Mouse (Mus musculus): ENCODE data around the gene Acsm4. TPM values are rescaled to one million over a fixed set of nuclear protein-coding genes. Genes with fewer than 3 reads are reported as not detected.

Acsm4 gene
- polyA plus RNA-seq, 1 experiment from 2014 or later: 9.6 TPM

GRCm38 (mm10) chr7:119744321-119744720 lies 54.5 kb downstream of the Acsm4 start:
- H3K4me1 ChIP-seq (ENCODE audit: control insufficient read depth, insufficient read depth, low read length): 0 out of 2 replicates have a peak, but pooled peaks cover 2% of the 10 kb centered on the region
- ATAC-seq (ENCODE audit: low read depth) (0 out of 2 replicates have a peak, but pooled peaks have one; percentile 26), DNase-seq (ENCODE audit: low spot score) (no peak)
- no peaks in the 10 kb centered on the region for H3K36me3 ChIP-seq (ENCODE audit: control insufficient read depth, insufficient read depth, low read length)
- no peaks in the 10 kb centered on the region for H3K9me3 ChIP-seq (ENCODE audit: control insufficient read depth, low read length)
- no peak overlapping the region for H3K27ac ChIP-seq (replicated peaks; ENCODE audit: low read depth, low read length)
- no peaks in the 10 kb centered on the region for H3K27me3 ChIP-seq (replicated peaks; ENCODE audit: control insufficient read depth, insufficient read depth, low read length)
- peak overlapping the region; percentile 17 for H3K4me3 ChIP-seq (ENCODE audit: low read depth, low read length)
- 11% methylated on average over 27 of the region's 34 CpGs for WGBS
- H3K9ac ChIP-seq (ENCODE audit: low read depth, low read length): no peak overlapping the region; the same call in 1 of the 2 replicates
- H3K4me2 ChIP-seq (ENCODE audit: low read depth, low read length): peak overlapping the region; percentile 40

GRCm38 (mm10) chr7:119745869-119746268 lies 56.0 kb downstream of the Acsm4 start:
- DNase-seq (ENCODE audit: low spot score) (no peak), ATAC-seq (ENCODE audit: low read depth) (no peak)
- 87% methylated on average over 1 of the region's 1 CpGs for WGBS
- Histone ChIP-seq H3K9me3 (ENCODE audit: control insufficient read depth, low read length) (no peaks in the 10 kb centered on the region), H3K4me1 (ENCODE audit: control insufficient read depth, insufficient read depth, low read length) (0 out of 2 replicates have a peak, but pooled peaks cover 2% of the 10 kb centered on the region), H3K27me3 (replicated peaks; ENCODE audit: control insufficient read depth, insufficient read depth, low read length) (no peaks in the 10 kb centered on the region), H3K27ac (replicated peaks; ENCODE audit: low read depth, low read length) (no peak overlapping the region), H3K36me3 (ENCODE audit: control insufficient read depth, insufficient read depth, low read length) (no peaks in the 10 kb centered on the region), H3K4me3 (ENCODE audit: low read depth, low read length) (no peak overlapping the region), H3K4me2 (ENCODE audit: low read depth, low read length) (no peak overlapping the region), H3K9ac (ENCODE audit: low read depth, low read length) (no peak overlapping the region)

- WGBS: 68% methylated on average over 1 of the region's 2 CpGs
- no peaks in the 10 kb centered on the region for H3K36me3 ChIP-seq (ENCODE audit: control insufficient read depth, insufficient read depth, low read length)
- 0 out of 2 replicates have a peak, but pooled peaks cover 2% of the 10 kb centered on the region for H3K4me1 ChIP-seq (ENCODE audit: control insufficient read depth, insufficient read depth, low read length)
- no peak overlapping the region for H3K9ac ChIP-seq (ENCODE audit: low read depth, low read length)
- H3K4me2 ChIP-seq (ENCODE audit: low read depth, low read length): no peak overlapping the region
- DNase-seq (ENCODE audit: low spot score) (no peak), ATAC-seq (ENCODE audit: low read depth) (no peak)
- H3K4me3 ChIP-seq (ENCODE audit: low read depth, low read length): no peak overlapping the region
- H3K27me3 ChIP-seq (replicated peaks; ENCODE audit: control insufficient read depth, insufficient read depth, low read length): no peaks in the 10 kb centered on the region
- H3K27ac ChIP-seq (replicated peaks; ENCODE audit: low read depth, low read length): no peak overlapping the region
- no peaks in the 10 kb centered on the region for H3K9me3 ChIP-seq (ENCODE audit: control insufficient read depth, low read length)
Measured at GRCm38 (mm10) chr7:119748761-119749160, 58.9 kb downstream of the Acsm4 start.

GRCm38 (mm10) chr7:119749942-119750341 lies 60.1 kb downstream of the Acsm4 start:
- no peak overlapping the region for H3K9ac ChIP-seq (ENCODE audit: low read depth, low read length)
- 48% methylated on average over 2 of the region's 2 CpGs for WGBS
- DNase-seq (ENCODE audit: low spot score): no peak
- H3K27me3 ChIP-seq (replicated peaks; ENCODE audit: control insufficient read depth, insufficient read depth, low read length): no peaks in the 10 kb centered on the region
- no peak for ATAC-seq (ENCODE audit: low read depth)
- no peaks in the 10 kb centered on the region for H3K4me1 ChIP-seq (ENCODE audit: control insufficient read depth, insufficient read depth, low read length)
- H3K9me3 ChIP-seq (ENCODE audit: control insufficient read depth, low read length): no peaks in the 10 kb centered on the region
- H3K4me2 ChIP-seq (ENCODE audit: low read depth, low read length): no peak overlapping the region
- no peak overlapping the region for H3K27ac ChIP-seq (replicated peaks; ENCODE audit: low read depth, low read length)
- no peaks in the 10 kb centered on the region for H3K36me3 ChIP-seq (ENCODE audit: control insufficient read depth, insufficient read depth, low read length)
- no peak overlapping the region for H3K4me3 ChIP-seq (ENCODE audit: low read depth, low read length)

- no peak overlapping the region for H3K4me2 ChIP-seq (ENCODE audit: low read depth, low read length)
- H3K4me3 ChIP-seq (ENCODE audit: low read depth, low read length): no peak overlapping the region
- H3K27me3 ChIP-seq (replicated peaks; ENCODE audit: control insufficient read depth, insufficient read depth, low read length): no peaks in the 10 kb centered on the region
- no peaks in the 10 kb centered on the region for H3K36me3 ChIP-seq (ENCODE audit: control insufficient read depth, insufficient read depth, low read length)
- no peaks in the 10 kb centered on the region for H3K4me1 ChIP-seq (ENCODE audit: control insufficient read depth, insufficient read depth, low read length)
- WGBS: 82% methylated on average over 1 of the region's 1 CpGs
- no peak for ATAC-seq (ENCODE audit: low read depth)
- H3K9me3 ChIP-seq (ENCODE audit: control insufficient read depth, low read length): no peaks in the 10 kb centered on the region
- no peak overlapping the region for H3K27ac ChIP-seq (replicated peaks; ENCODE audit: low read depth, low read length)
- no peak for DNase-seq (ENCODE audit: low spot score)
- no peak overlapping the region for H3K9ac ChIP-seq (ENCODE audit: low read depth, low read length)
Measured at GRCm38 (mm10) chr7:119753696-119754095, 63.9 kb downstream of the Acsm4 start.

- no peaks in the 10 kb centered on the region for H3K27me3 ChIP-seq (replicated peaks; ENCODE audit: control insufficient read depth, insufficient read depth, low read length)
- H3K4me2 ChIP-seq (ENCODE audit: low read depth, low read length): no peak within 1 kb of the TSS
- no peak within 1 kb of the TSS for H3K27ac ChIP-seq (replicated peaks; ENCODE audit: low read depth, low read length)
- H3K36me3 ChIP-seq (ENCODE audit: control insufficient read depth, insufficient read depth, low read length): no peaks in the 10 kb centered on the region
- WGBS: 68% methylated on average over 11 of the region's 11 CpGs
- ATAC-seq (ENCODE audit: low read depth) (no peak), DNase-seq (ENCODE audit: low spot score) (no peak)
- no peaks in the 10 kb centered on the region for H3K9me3 ChIP-seq (ENCODE audit: control insufficient read depth, low read length)
- no peak within 1 kb of the TSS for H3K4me3 ChIP-seq (ENCODE audit: low read depth, low read length)
- no peaks in the 10 kb centered on the region for H3K4me1 ChIP-seq (ENCODE audit: control insufficient read depth, insufficient read depth, low read length)
- H3K9ac ChIP-seq (ENCODE audit: low read depth, low read length): no peak within 1 kb of the TSS
Measured at GRCm38 (mm10) chr7:119760527-119760951, 70.7 kb downstream of the Acsm4 start, which contains the start of gene Acsm3. TSS of gene Acsm3 (plus strand) at chr7:119760923.

- Histone ChIP-seq H3K4me2 (ENCODE audit: low read depth, low read length) (no peak overlapping the region), H3K9me3 (ENCODE audit: control insufficient read depth, low read length) (no peaks in the 10 kb centered on the region), H3K9ac (ENCODE audit: low read depth, low read length) (no peak overlapping the region), H3K4me1 (ENCODE audit: control insufficient read depth, insufficient read depth, low read length) (no peaks in the 10 kb centered on the region), H3K27ac (replicated peaks; ENCODE audit: low read depth, low read length) (no peak overlapping the region), H3K27me3 (replicated peaks; ENCODE audit: control insufficient read depth, insufficient read depth, low read length) (no peaks in the 10 kb centered on the region), H3K4me3 (ENCODE audit: low read depth, low read length) (no peak overlapping the region), H3K36me3 (ENCODE audit: control insufficient read depth, insufficient read depth, low read length) (no peaks in the 10 kb centered on the region)
- ATAC-seq (ENCODE audit: low read depth) (no peak), DNase-seq (ENCODE audit: low spot score) (no peak)
- WGBS: 51% methylated on average over 4 of the region's 4 CpGs
Measured at GRCm38 (mm10) chr7:119762166-119762697, 72.4 kb downstream of the Acsm4 start.

Other genes with a start within 250 kb of the Acsm4 start
- gene Gp2, start 230.7 kb upstream of the Acsm4 start, polyA plus RNA-seq (2014; fragmentation: Nextera tagmentation; extraction: Ambion mirVana): not detected in 2 replicates
- 0.13 TPM in 1 of 2 replicates, not detected in the other for gene Umod, start 210.7 kb upstream of the Acsm4 start, polyA plus RNA-seq (2014; fragmentation: Nextera tagmentation; extraction: Ambion mirVana)
- gene Acsm5, start 170.6 kb upstream of the Acsm4 start, polyA plus RNA-seq (2014; fragmentation: Nextera tagmentation; extraction: Ambion mirVana): 0.15 and 0.20 TPM in 2 replicates
- not detected in 2 replicates for gene Pdilt, start 166.5 kb upstream of the Acsm4 start, polyA plus RNA-seq (2014; fragmentation: Nextera tagmentation; extraction: Ambion mirVana)
- gene Acsm2, start 135.7 kb upstream of the Acsm4 start, polyA plus RNA-seq (2014; fragmentation: Nextera tagmentation; extraction: Ambion mirVana): not detected in 2 replicates
- gene Acsm1, start 83.0 kb upstream of the Acsm4 start, polyA plus RNA-seq (2014; fragmentation: Nextera tagmentation; extraction: Ambion mirVana): 0.37 and 0.47 TPM in 2 replicates
- 65.3 and 82.7 TPM in 2 replicates for gene Thumpd1, start 30.8 kb downstream of the Acsm4 start, polyA plus RNA-seq (2014; fragmentation: Nextera tagmentation; extraction: Ambion mirVana)
- 0.24 TPM in 2 replicates for gene Acsm3, start 70.9 kb downstream of the Acsm4 start, polyA plus RNA-seq (2014; fragmentation: Nextera tagmentation; extraction: Ambion mirVana)
- gene Rexo5, start 104.0 kb downstream of the Acsm4 start, polyA plus RNA-seq (2014; fragmentation: Nextera tagmentation; extraction: Ambion mirVana): 17.8 and 24.2 TPM in 2 replicates
- 22.2 and 25.0 TPM in 2 replicates for gene Eri2, start 104.0 kb downstream of the Acsm4 start, polyA plus RNA-seq (2014; fragmentation: Nextera tagmentation; extraction: Ambion mirVana)
- gene Lyrm1, start 205.8 kb downstream of the Acsm4 start, polyA plus RNA-seq (2014; fragmentation: Nextera tagmentation; extraction: Ambion mirVana): 9.9 and 10.6 TPM in 2 replicates
- gene Dcun1d3, start 206.3 kb downstream of the Acsm4 start, polyA plus RNA-seq (2014; fragmentation: Nextera tagmentation; extraction: Ambion mirVana): 7.5 and 7.9 TPM in 2 replicates

Data from embryonic facial prominence, embryonic 14.5 days (tissue).